Mouse (Mus musculus) lung, postnatal 0 days (tissue): ENCODE measurements around the gene Esrrb. TPM values are rescaled to one million over a fixed set of nuclear protein-coding genes. Genes with fewer than 3 reads are reported as not detected.

ENCODE experiments used
- ATAC-seq: fragments of 200-750 bp; cut with Nextera tagmentation; 2 replicates; pipeline ENCODE4 v1.8.0; 2017; ENCODE audit warnings: moderate library complexity
- DNase-seq: peaks from one replicate; pipeline ENCODE4 v3.0.0-alpha.2; 2016; ENCODE audit warnings: low spot score
- H3K27ac ChIP-seq: fragments of 300-500 bp; sonication (generic); 2 replicates; pipeline ENCODE4 v1.5.1; 2014; ENCODE audit warnings: antibody characterized with exemption, mild to moderate bottlenecking, low read length, mixed read lengths
- H3K27me3 ChIP-seq: fragments of 300-500 bp; sonication (generic); replicated peaks from 2 replicates; pipeline ENCODE4 v1.6.1; 2014; ENCODE audit warnings: low read length, mixed read lengths; ENCODE audit not compliant: insufficient read depth
- H3K36me3 ChIP-seq: fragments of 300-500 bp; sonication (generic); 2 replicates; pipeline ENCODE4 v1.6.1; 2014; ENCODE audit warnings: low read length, mixed read lengths; ENCODE audit not compliant: insufficient read depth
- H3K4me1 ChIP-seq: fragments of 300-500 bp; sonication (generic); 2 replicates; pipeline ENCODE4 v1.6.1; 2014; ENCODE audit warnings: antibody characterized with exemption, low read depth, low read length, mixed read lengths; ENCODE audit not compliant: insufficient read depth
- H3K4me2 ChIP-seq: fragments of 300-500 bp; sonication (generic); replicated peaks from 2 replicates; pipeline ENCODE4 v1.6.1; 2014; ENCODE audit warnings: low read depth, mild to moderate bottlenecking, low read length, moderate library complexity, mixed read lengths
- H3K4me3 ChIP-seq: fragments of 300-500 bp; sonication (generic); 2 replicates; pipeline ENCODE4 v1.5.1; 2014; ENCODE audit warnings: low read depth, low read length
- H3K9ac ChIP-seq: fragments of 300-500 bp; sonication (generic); replicated peaks from 2 replicates; pipeline ENCODE4 v1.6.1; 2014; ENCODE audit warnings: low read depth, mild to moderate bottlenecking
- H3K9me3 ChIP-seq: fragments of 300-500 bp; sonication (generic); 2 replicates; pipeline ENCODE4 v1.6.1; 2016; ENCODE audit warnings: low read length, mixed read lengths
- CTCF ChIP-seq: IDR thresholded peaks from 2 replicates; pipeline ENCODE4 v1.5.1; 2016; ENCODE audit warnings: antibody characterized with exemption, mild to moderate bottlenecking
- EP300 ChIP-seq: IDR thresholded peaks from 2 replicates; pipeline ENCODE4 v1.6.1; 2016; ENCODE audit warnings: antibody characterized with exemption, mild to moderate bottlenecking, control low read depth
- WGBS: fragments of 180-500 bp; shearing (Covaris S2); extraction: QIAGEN DNeasy Blood & Tissue Kit; methylation state at CpG from one replicate; pipeline ENCODE4 v1.1.7; 2014; 5-methylcytosine and 5-hydroxymethylcytosine counted together
- polyA plus RNA-seq: library from polyadenylated mRNA; unstranded; fragments of >200 nt; fragmentation: Nextera tagmentation; extraction: Ambion mirVana; gene quantifications from 2 replicates; pipeline ENCODE4 v1.2.1, GENCODE M21; 2015

Esrrb gene
- polyA plus RNA-seq, 1 experiment from 2014 or later: 0.07 TPM

DNA sequence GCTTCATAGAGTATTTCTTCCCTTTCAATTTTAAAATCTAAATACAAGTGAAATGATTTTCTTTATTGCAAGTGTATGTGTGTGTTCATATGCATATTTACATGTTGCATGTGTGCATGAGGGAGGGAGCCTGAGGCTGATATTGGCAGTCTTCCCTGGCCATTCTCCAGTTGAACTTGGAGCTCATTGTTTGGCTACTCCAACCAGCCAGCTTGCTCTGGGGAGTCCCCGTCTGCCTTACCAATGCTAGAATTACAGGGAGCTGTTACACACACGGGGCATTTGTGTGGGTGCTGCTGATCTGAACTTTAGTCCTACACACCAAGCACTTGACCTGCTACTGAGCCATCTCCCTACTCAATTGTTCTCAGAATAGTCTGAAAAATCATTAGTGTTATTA is 173.4 kb downstream of the Esrrb start:
- WGBS: 19% methylated on average over 2 of the region's 2 CpGs

DNA sequence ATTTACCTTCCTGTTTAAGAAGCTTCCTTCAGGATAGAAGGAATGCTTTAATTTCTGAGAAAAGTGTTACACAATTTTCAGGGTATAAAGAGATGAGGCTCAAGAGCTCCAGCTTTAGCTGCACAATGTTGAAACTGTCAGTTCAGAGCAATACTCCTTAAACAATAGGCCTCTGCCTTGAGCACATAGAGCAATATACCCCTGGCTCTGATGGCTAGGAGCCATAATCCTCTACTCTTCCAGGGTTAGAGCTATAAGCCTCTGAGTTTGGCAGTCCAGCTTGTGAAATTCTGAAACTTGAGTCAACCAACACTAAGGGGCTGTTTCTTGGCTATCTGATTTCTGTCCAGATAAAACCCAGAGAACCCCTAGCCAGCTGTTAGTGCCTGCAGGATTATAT is 176.9 kb downstream of the Esrrb start:
- no peak for TF ChIP-seq CTCF
- TF ChIP-seq EP300: no peak
- H3K9me3 ChIP-seq: no peaks in the 10 kb centered on the region
- no peak overlapping the region for H3K4me3 ChIP-seq
- ATAC-seq: no peak
- no peak for DNase-seq
- no peaks in the 10 kb centered on the region for H3K27me3 ChIP-seq
- H3K36me3 ChIP-seq: no peaks in the 10 kb centered on the region
- no peak overlapping the region for H3K4me2 ChIP-seq
- H3K4me1 ChIP-seq: no peaks in the 10 kb centered on the region
- no peak overlapping the region for H3K27ac ChIP-seq
- no peak overlapping the region for H3K9ac ChIP-seq

More for the DNA sequence above, 173.4 kb downstream of the Esrrb start:
- Histone ChIP-seq H3K27me3 (no peaks in the 10 kb centered on the region), H3K9me3 (no peaks in the 10 kb centered on the region), H3K4me1 (no peaks in the 10 kb centered on the region), H3K36me3 (no peaks in the 10 kb centered on the region), H3K27ac (no peak overlapping the region), H3K4me3 (no peak overlapping the region), H3K9ac (no peak overlapping the region), H3K4me2 (no peak overlapping the region)
- ATAC-seq: no peak
- no peak for TF ChIP-seq EP300
- TF ChIP-seq CTCF: no peak
- no peak for DNase-seq

DNA sequence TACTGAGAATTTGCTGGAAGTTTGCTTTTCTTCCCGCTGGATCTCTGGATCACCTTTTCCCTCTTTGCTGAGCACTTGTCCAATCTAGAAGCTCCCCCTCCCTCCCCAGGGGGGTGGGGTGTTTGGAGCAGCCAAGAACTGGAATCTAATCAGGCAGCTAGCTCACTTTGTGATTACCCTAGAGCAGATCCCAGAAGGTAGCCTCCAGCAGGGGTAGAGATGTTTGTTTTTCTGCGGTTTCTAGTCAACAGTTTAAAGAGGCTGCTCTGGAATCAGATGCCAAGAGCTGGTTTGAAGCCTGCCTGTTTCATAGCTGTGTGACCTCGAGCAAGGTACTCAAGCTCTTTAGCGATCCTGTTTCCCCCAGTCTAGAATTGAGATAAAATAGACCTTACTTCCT is 177.8 kb downstream of the Esrrb start:
- Histone ChIP-seq H3K27me3 (no peaks in the 10 kb centered on the region), H3K9me3 (no peaks in the 10 kb centered on the region), H3K36me3 (no peaks in the 10 kb centered on the region), H3K9ac (no peak overlapping the region), H3K4me2 (no peak overlapping the region), H3K4me1 (no peaks in the 10 kb centered on the region), H3K4me3 (no peak overlapping the region), H3K27ac (no peak overlapping the region)
- ATAC-seq (no peak), DNase-seq (peak; percentile 10)
- 36% methylated on average over 4 of the region's 4 CpGs for WGBS
- TF ChIP-seq CTCF (no peak), EP300 (no peak)

DNA sequence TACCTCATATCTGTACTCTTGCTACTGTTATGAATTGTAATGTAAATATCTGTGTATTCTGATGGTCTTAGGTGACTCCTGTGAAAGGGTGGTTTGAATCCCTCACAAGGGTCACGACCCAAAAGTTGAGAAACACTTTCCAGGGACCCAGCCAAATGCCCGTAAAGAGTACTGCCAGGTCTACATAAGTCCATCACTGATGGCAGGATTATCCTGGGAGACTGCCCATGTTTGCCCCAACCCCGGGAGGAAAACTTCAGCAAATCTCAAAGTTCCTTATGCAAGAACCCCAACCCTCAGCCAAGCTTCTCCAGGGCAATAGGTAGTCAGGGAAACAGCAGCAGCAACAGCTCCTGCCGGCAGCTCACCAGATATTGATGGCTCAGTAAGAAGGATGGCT is 178.6 kb downstream of the Esrrb start:
- Histone ChIP-seq H3K27ac (no peak overlapping the region), H3K4me1 (no peaks in the 10 kb centered on the region), H3K4me3 (no peak overlapping the region), H3K9me3 (no peaks in the 10 kb centered on the region), H3K9ac (no peak overlapping the region), H3K36me3 (no peaks in the 10 kb centered on the region), H3K27me3 (no peaks in the 10 kb centered on the region), H3K4me2 (no peak overlapping the region)
- TF ChIP-seq CTCF (no peak), EP300 (no peak)
- WGBS: 64% methylated on average over 4 of the region's 4 CpGs
- DNase-seq (no peak), ATAC-seq (no peak)

DNA sequence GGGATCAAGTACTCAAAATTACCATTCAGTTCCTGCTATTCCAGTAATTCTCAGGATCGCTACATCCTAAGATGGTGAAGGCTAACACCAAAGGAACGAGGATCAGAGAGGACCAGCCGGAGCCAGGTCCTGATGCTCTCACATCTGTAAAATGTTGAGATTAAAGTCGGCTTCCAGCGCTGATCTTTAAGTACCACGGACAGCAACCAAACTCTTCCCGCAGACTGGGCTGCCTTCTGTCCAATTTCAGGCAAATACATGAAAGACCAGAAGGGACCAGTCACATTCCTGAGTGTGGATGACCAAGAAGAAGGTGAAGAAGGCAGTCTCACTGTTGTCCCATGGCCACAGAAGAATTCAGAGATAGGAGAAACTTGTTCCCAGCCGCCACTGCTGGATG is 186.9 kb downstream of the Esrrb start:
- WGBS: 25% methylated on average over 8 of the region's 8 CpGs

DNA sequence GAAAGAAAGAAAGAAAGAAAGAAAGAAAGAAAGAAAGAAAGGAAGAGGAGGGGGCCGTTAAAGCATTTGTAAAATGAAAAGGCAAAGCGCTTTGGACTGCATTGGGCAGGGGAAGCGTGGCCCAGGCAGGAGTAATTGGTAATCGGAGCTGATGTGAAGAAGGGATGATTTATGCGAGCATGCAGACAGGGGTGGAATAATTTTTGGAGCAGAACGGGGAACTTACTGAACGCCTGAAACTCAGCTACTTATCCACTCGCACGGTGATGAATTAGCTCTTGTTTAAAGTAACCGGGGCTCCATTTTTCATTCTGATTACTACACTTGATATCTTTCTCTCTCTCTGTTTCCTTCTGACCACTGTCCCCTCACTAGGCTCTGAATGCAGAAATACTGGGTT is 192.1 kb downstream of the Esrrb start:
- ATAC-seq (no peak), DNase-seq (no peak)
- Histone ChIP-seq H3K4me3 (no peak overlapping the region), H3K36me3 (no peaks in the 10 kb centered on the region), H3K9me3 (no peaks in the 10 kb centered on the region), H3K4me1 (no peaks in the 10 kb centered on the region), H3K9ac (no peak overlapping the region), H3K4me2 (no peak overlapping the region), H3K27ac (no peak overlapping the region), H3K27me3 (no peaks in the 10 kb centered on the region)
- WGBS: 50% methylated on average over 10 of the region's 10 CpGs
- TF ChIP-seq CTCF: no peak
- TF ChIP-seq EP300: no peak

More for the DNA sequence above, 186.9 kb downstream of the Esrrb start:
- ATAC-seq: no peak
- no peaks in the 10 kb centered on the region for H3K9me3 ChIP-seq
- peak; percentile 11 for DNase-seq
- H3K9ac ChIP-seq: no peak overlapping the region
- H3K4me2 ChIP-seq: no peak overlapping the region
- TF ChIP-seq CTCF (no peak), EP300 (no peak)
- H3K36me3 ChIP-seq: no peaks in the 10 kb centered on the region
- no peaks in the 10 kb centered on the region for H3K27me3 ChIP-seq
- no peak overlapping the region for H3K4me3 ChIP-seq
- no peaks in the 10 kb centered on the region for H3K4me1 ChIP-seq
- H3K27ac ChIP-seq: no peak overlapping the region
